Mouse (Mus musculus): ENCODE measurements around the gene Pigc. TPM values are rescaled to one million over a fixed set of nuclear protein-coding genes. Genes with fewer than 3 reads are reported as not detected.

Pigc gene
- polyA plus RNA-seq, 2 experiments from 2014 or later = 25.1 to 40.2 TPM

- no peak for ATAC-seq
Measured at GRCm38 (mm10) chr1:162008631-162009067, 39.7 kb downstream of the Pigc start.

GRCm38 (mm10) chr1:162009086-162009485 is 40.1 kb downstream of the Pigc start:
- ATAC-seq = no peak

GRCm38 (mm10) chr1:162011523-162012245 is 42.7 kb downstream of the Pigc start:
- no peak for ATAC-seq

GRCm38 (mm10) chr1:162013561-162013960 is 44.6 kb downstream of the Pigc start:
- ATAC-seq = no peak

GRCm38 (mm10) chr1:162015247-162015862 is 46.4 kb downstream of the Pigc start:
- ATAC-seq = no peak

- ATAC-seq = no peak
Measured at GRCm38 (mm10) chr1:162016982-162017381, 48.0 kb downstream of the Pigc start.

- no peak for ATAC-seq
Measured at GRCm38 (mm10) chr1:162017975-162018600, 49.1 kb downstream of the Pigc start.

GRCm38 (mm10) chr1:162018601-162018977 is 49.6 kb downstream of the Pigc start:
- ATAC-seq = no peak

GRCm38 (mm10) chr1:162020303-162020731 is 51.3 kb downstream of the Pigc start:
- ATAC-seq = no peak

GRCm38 (mm10) chr1:162020766-162021165 is 51.8 kb downstream of the Pigc start:
- no peak for ATAC-seq

Other genes starting within 250 kb of the Pigc start
- gene Fasl, start 180.7 kb upstream of the Pigc start, polyA plus RNA-seq (2017; shearing (Covaris generic)) = 10 to 100 TPM; 11.3 to 16.4 TPM
- 10 to 100 TPM; 24.2 to 29.4 TPM for gene Suco, start 92.5 kb upstream of the Pigc start, polyA plus RNA-seq (2017; shearing (Covaris generic))
- not detected for gene 4930558K02Rik, start 10.4 kb downstream of the Pigc start, polyA plus RNA-seq (2017; shearing (Covaris generic))